ENCODE assay signal across 8 mouse cellular contexts in genomic region chr1:171079345-171079744, GRCm38 (mm10). TPM values are rescaled to one million over a fixed set of nuclear protein-coding genes. Genes with fewer than 3 reads are reported as not detected.
DNase-seq lines count a peak whose midpoint lies in the region; ATAC-seq and TF ChIP-seq lines count a peak whose summit lies in the region.
"Not testable (repeated sequence)": the region's sequence is repeated elsewhere in the genome, so short reads cannot be mapped to it uniquely, and the experiment has no call there.
"Had no signal": no experiment of that assay in that cellular context is flagged by ENCODE, and none has a peak within 500 bp of the region (broad histone marks: within the 10 kb centered on the region; RNA-seq: fewer than 3 reads in every experiment).

No protein-coding gene starts in this region.

- not testable (repeated sequence) for H3K9me3 ChIP-seq in embryonic facial prominence, embryonic 15.5 days (replicated peaks); hindbrain, embryonic 12.5 days (replicated peaks); kidney, embryonic 15.5 days (replicated peaks); liver, embryonic 14.5 days (ENCODE audit: control insufficient read depth, low read length); midbrain, embryonic 11.5 days (ENCODE audit: control insufficient read depth, low read length); neural tube, embryonic 14.5 days (ENCODE audit: control insufficient read depth, low read length)

- H3K4me1 ChIP-seq in embryonic facial prominence, embryonic 15.5 days; hindbrain, embryonic 12.5 days; kidney, embryonic 15.5 days; liver, embryonic 14.5 days (replicated peaks; ENCODE audit: control insufficient read depth in 2 of 2, insufficient read depth in 2 of 2, low read length in 1 of 2); midbrain, embryonic 11.5 days (ENCODE audit: control insufficient read depth, insufficient read depth, low read length); neural tube, embryonic 14.5 days (ENCODE audit: control insufficient read depth, insufficient read depth, low read length): not testable (repeated sequence)

- 0% methylated on average over 1 of the region's 35 CpGs for WGBS in embryonic facial prominence, embryonic 15.5 days
- WGBS in hindbrain, embryonic 12.5 days, result 0% methylated on average over 1 of the region's 35 CpGs
- 0% methylated on average over 1 of the region's 35 CpGs for WGBS in kidney, embryonic 15.5 days
- WGBS in liver, embryonic 14.5 days (ENCODE audit: insufficient replicate concordance), result 0% methylated on average over 1 of the region's 35 CpGs
- WGBS in midbrain, embryonic 11.5 days, result 0% methylated on average over 1 of the region's 35 CpGs
- 0% methylated on average over 1 of the region's 35 CpGs for WGBS in neural tube, embryonic 14.5 days

- H3K36me3 ChIP-seq in embryonic facial prominence, embryonic 15.5 days; hindbrain, embryonic 12.5 days; kidney, embryonic 15.5 days; liver, embryonic 14.5 days (replicated peaks; ENCODE audit: control insufficient read depth, insufficient read depth, low read depth); midbrain, embryonic 11.5 days (ENCODE audit: control insufficient read depth, insufficient read depth, low read length); neural tube, embryonic 14.5 days (ENCODE audit: control insufficient read depth, insufficient read depth, low read length): not testable (repeated sequence)

- not testable (repeated sequence) for H3K9ac ChIP-seq in embryonic facial prominence, embryonic 15.5 days; hindbrain, embryonic 12.5 days; kidney, embryonic 15.5 days; liver, embryonic 14.5 days (replicated peaks); midbrain, embryonic 11.5 days (ENCODE audit: low read length); neural tube, embryonic 14.5 days (replicated peaks; ENCODE audit: low read depth, low read length)

- TF ChIP-seq CTCF in liver, embryonic 14.5 days (IDR thresholded peaks at IDR 0.05; ENCODE audit: low read depth), result not testable (repeated sequence)

- H3K27ac ChIP-seq in embryonic facial prominence, embryonic 15.5 days (replicated peaks); hindbrain, embryonic 12.5 days; kidney, embryonic 15.5 days; liver, embryonic 14.5 days; midbrain, embryonic 11.5 days (ENCODE audit: low read depth, low read length); neural tube, embryonic 14.5 days (ENCODE audit: low read depth, low read length): not testable (repeated sequence)

- H3K4me3 ChIP-seq in embryonic facial prominence, embryonic 15.5 days (replicated peaks); hindbrain, embryonic 12.5 days; kidney, embryonic 15.5 days (replicated peaks); liver, embryonic 14.5 days (ENCODE audit: insufficient read depth in 1 of 2, low read depth in 2 of 2, low read length in 2 of 2); midbrain, embryonic 11.5 days (ENCODE audit: low read depth, low read length); neural tube, embryonic 14.5 days (ENCODE audit: low read depth, low read length): not testable (repeated sequence)

- not testable (repeated sequence) for H3K4me2 ChIP-seq in embryonic facial prominence, embryonic 15.5 days (replicated peaks); hindbrain, embryonic 12.5 days (replicated peaks); liver, embryonic 14.5 days (ENCODE audit: low read depth); midbrain, embryonic 11.5 days; neural tube, embryonic 14.5 days (ENCODE audit: low read depth, low read length)
- H3K4me2 ChIP-seq in kidney, embryonic 15.5 days, result 0 out of 2 replicates have a peak overlapping the region, but pooled peaks have one; percentile 30

- ATAC-seq in embryonic facial prominence, embryonic 15.5 days (ENCODE audit: insufficient number of reproducible peaks, low FRiP score, low TSS enrichment, low read depth), result peak; percentile 37
- ATAC-seq in frontal cortex, adult (ENCODE audit: low TSS enrichment), result peak; percentile 18; the same call in 1 of the 2 replicates
- ATAC-seq in hindbrain, embryonic 12.5 days (ENCODE audit: low FRiP score), result peak; percentile 35
- peak; percentile 55 for ATAC-seq in kidney, embryonic 15.5 days (replicated peaks; ENCODE audit: low FRiP score)
- peak; percentile 73 for ATAC-seq in liver, embryonic 14.5 days (ENCODE audit: insufficient read depth)
- ATAC-seq in midbrain, embryonic 11.5 days (ENCODE audit: low FRiP score), result peak; percentile 66
- peak; percentile 33 for ATAC-seq in neural tube, embryonic 14.5 days (ENCODE audit: low read depth)

- TF ChIP-seq EP300 in liver, embryonic 14.5 days (IDR thresholded peaks at IDR 0.05; ENCODE audit: low read depth), result not testable (repeated sequence)

- peaks cover 21% of the 10 kb centered on the region for H3K27me3 ChIP-seq in embryonic facial prominence, embryonic 15.5 days
- H3K27me3 ChIP-seq in hindbrain, embryonic 12.5 days, result peaks cover 33% of the 10 kb centered on the region
- peaks cover 27% of the 10 kb centered on the region for H3K27me3 ChIP-seq in kidney, embryonic 15.5 days
- peaks cover 14% of the 10 kb centered on the region for H3K27me3 ChIP-seq in liver, embryonic 14.5 days (ENCODE audit: control insufficient read depth, insufficient read depth, low read length)
- H3K27me3 ChIP-seq in midbrain, embryonic 11.5 days (ENCODE audit: control insufficient read depth, insufficient read depth, low read length), result peaks cover 17% of the 10 kb centered on the region
- H3K27me3 ChIP-seq in neural tube, embryonic 14.5 days (ENCODE audit: control insufficient read depth, insufficient read depth, low read length), result not testable (repeated sequence)

- DNase-seq in liver, embryonic 14.5 days (ENCODE audit: low read depth in 3 of 3, low spot score in 3 of 3); midbrain, embryonic 11.5 days (ENCODE audit: low spot score, missing footprints): not testable (repeated sequence)

RNA-seq across cellular contexts. Expression of gene Fcgr3, which starts 14.6 kb away (rescaled TPM):
- 25.6 and 26.1 TPM in 2 replicates for polyA plus RNA-seq in embryonic facial prominence, embryonic 15.5 days (2015; fragmentation: Nextera tagmentation; extraction: Ambion mirVana)
- polyA plus RNA-seq in hindbrain, embryonic 12.5 days (2016; fragmentation: Nextera tagmentation; extraction: Ambion mirVana), result 7.2 and 9.1 TPM in 2 replicates
- 7.8 and 10.5 TPM in 2 replicates for polyA plus RNA-seq in kidney, embryonic 15.5 days (2015; fragmentation: Nextera tagmentation; extraction: Ambion mirVana)
- 12.7 and 14.6 TPM in 2 replicates for polyA plus RNA-seq in liver, embryonic 14.5 days (2012; rRNA removed)
- polyA plus RNA-seq in liver, embryonic 14.5 days (2014; fragmentation: Nextera tagmentation; extraction: Ambion mirVana), result 19.2 and 24.6 TPM in 2 replicates
- 8.5 and 8.6 TPM in 2 replicates for polyA plus RNA-seq in midbrain, embryonic 11.5 days (2014; fragmentation: Nextera tagmentation; extraction: Ambion mirVana)
- polyA plus RNA-seq in neural tube, embryonic 14.5 days (2014; fragmentation: Nextera tagmentation; extraction: Ambion mirVana), result 5.5 and 8.8 TPM in 2 replicates
- polyA plus RNA-seq: CD4-positive, CD25-positive, alpha-beta regulatory T cell, adult 4 months had no signal

RNA-seq across cellular contexts. Expression of gene Cfap126, which starts 34.4 kb away (rescaled TPM):
- 14.2 and 28.6 TPM in 2 replicates for polyA plus RNA-seq in embryonic facial prominence, embryonic 15.5 days (2015; fragmentation: Nextera tagmentation; extraction: Ambion mirVana)
- 9.8 and 14.1 TPM in 2 replicates for polyA plus RNA-seq in hindbrain, embryonic 12.5 days (2016; fragmentation: Nextera tagmentation; extraction: Ambion mirVana)
- 2.0 and 2.1 TPM in 2 replicates for polyA plus RNA-seq in kidney, embryonic 15.5 days (2015; fragmentation: Nextera tagmentation; extraction: Ambion mirVana)
- polyA plus RNA-seq in liver, embryonic 14.5 days (2012; rRNA removed), result 1.8 and 2.2 TPM in 2 replicates
- polyA plus RNA-seq in liver, embryonic 14.5 days (2014; fragmentation: Nextera tagmentation; extraction: Ambion mirVana), result 1.9 and 2.6 TPM in 2 replicates
- polyA plus RNA-seq in midbrain, embryonic 11.5 days (2014; fragmentation: Nextera tagmentation; extraction: Ambion mirVana), result 1.7 and 2.4 TPM in 2 replicates
- polyA plus RNA-seq in neural tube, embryonic 14.5 days (2014; fragmentation: Nextera tagmentation; extraction: Ambion mirVana), result 2.4 and 5.0 TPM in 2 replicates

Comparison
In these comparisons a context has a peak if more than half of its experiments do, and no peak if none do; other contexts are left out.
1. ATAC-seq: peak in every context shown above with its lines; median percentile 73 in liver, embryonic 14.5 days; 66 in midbrain, embryonic 11.5 days; 55 in kidney, embryonic 15.5 days; 37 in embryonic facial prominence, embryonic 15.5 days; 35 in hindbrain, embryonic 12.5 days; 33 in neural tube, embryonic 14.5 days; 18 in frontal cortex, adult.